22 mouse cellular contexts compared by ENCODE assay signal in the genomic region with DNA sequence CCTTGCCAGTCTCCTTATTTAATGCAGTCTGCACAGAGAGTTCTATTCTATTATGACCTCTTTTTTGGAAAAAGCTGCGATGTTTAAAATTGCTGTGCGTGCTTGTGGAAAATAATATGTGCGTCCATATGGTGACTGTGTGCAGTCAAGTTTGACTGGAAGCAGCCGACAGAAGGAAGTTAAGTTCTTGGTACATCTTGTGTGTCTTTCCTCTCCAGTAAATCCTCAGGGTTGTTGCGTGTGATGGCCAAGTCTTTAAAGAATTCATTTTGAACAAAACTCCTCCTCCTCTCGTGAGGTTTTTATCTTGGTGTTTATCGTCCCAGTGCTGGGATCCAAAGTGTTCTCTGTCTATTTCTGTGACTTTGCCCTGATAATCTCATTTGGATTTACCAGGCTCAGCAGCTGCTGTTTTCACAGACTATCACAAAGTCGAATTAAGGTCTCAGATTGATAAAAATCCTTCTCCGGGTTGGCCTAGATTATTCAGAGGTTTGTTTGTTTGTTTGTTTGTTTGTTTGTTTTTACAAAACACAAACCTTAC. TPM values are rescaled to one million over a fixed set of nuclear protein-coding genes. Genes with fewer than 3 reads are reported as not detected.
A peak's percentile ranks its signal among the peaks of the same experiment; 100 is the strongest.
DNase-seq lines count a peak whose midpoint lies in the region; ATAC-seq and TF ChIP-seq lines count a peak whose summit lies in the region.
"Had no signal": no experiment of that assay in that cellular context is flagged by ENCODE, and none has a peak within 500 bp of the region (broad histone marks: within the 10 kb centered on the region; RNA-seq: fewer than 3 reads in every experiment).

No protein-coding gene starts in this region.

- no peak overlapping the region for H3K4me3 ChIP-seq in forebrain, postnatal 0 days (ENCODE audit: low read depth, low read length)
- no peak overlapping the region for H3K4me3 ChIP-seq in forebrain, embryonic 10.5 days
- H3K4me3 ChIP-seq in layer of hippocampus, adult 2 months = no peak overlapping the region
- H3K4me3 ChIP-seq in MEL (ENCODE audit: control insufficient read depth in 1 of 2, insufficient read depth in 1 of 2, low read depth in 2 of 2, low read length in 2 of 2) = no peak overlapping the region
- H3K4me3 ChIP-seq: embryonic facial prominence, embryonic 10.5 days; heart, embryonic 13.5 days had no signal

- TF ChIP-seq CTCF in forebrain, postnatal 0 days (IDR thresholded peaks at IDR 0.05; ENCODE audit: low read depth) = no peak
- TF ChIP-seq CTCF in layer of hippocampus, adult 2 months (conservative IDR thresholded peaks at IDR 0.05) = no peak
- no peak for TF ChIP-seq CTCF in MEL (IDR thresholded peaks at IDR 0.05 in 2 of 3, conservative IDR thresholded peaks at IDR 0.05 in 1 of 3; ENCODE audit: control insufficient read depth in 1 of 3, insufficient read depth in 1 of 3, low read depth in 2 of 3, low read length in 3 of 3, poor library complexity in 1 of 3, severe bottlenecking in 1 of 3)

- no peaks in the 10 kb centered on the region for H3K27me3 ChIP-seq in forebrain, postnatal 0 days (ENCODE audit: insufficient read depth, low read length)
- no peaks in the 10 kb centered on the region for H3K27me3 ChIP-seq in forebrain, embryonic 10.5 days (ENCODE audit: poor library complexity, severe bottlenecking)
- no peaks in the 10 kb centered on the region for H3K27me3 ChIP-seq in MEL (ENCODE audit: control insufficient read depth in 1 of 2, insufficient read depth in 2 of 2, low read length in 2 of 2)
- H3K27me3 ChIP-seq: heart, embryonic 13.5 days; Patski had no signal

- no peak overlapping the region for H3K9ac ChIP-seq in forebrain, postnatal 0 days
- H3K9ac ChIP-seq in MEL (ENCODE audit: control insufficient read depth, low read depth, low read length, poor library complexity, severe bottlenecking) = no peak overlapping the region
- H3K9ac ChIP-seq: heart, embryonic 13.5 days had no signal

- H3K27ac ChIP-seq in forebrain, postnatal 0 days (ENCODE audit: low read depth, low read length) = no peak overlapping the region
- no peak overlapping the region for H3K27ac ChIP-seq in forebrain, embryonic 10.5 days
- peak overlapping the region; percentile 80 for H3K27ac ChIP-seq in layer of hippocampus, adult 2 months
- H3K27ac ChIP-seq in MEL (ENCODE audit: control insufficient read depth, low read depth, low read length) = no peak overlapping the region
- H3K27ac ChIP-seq: embryonic facial prominence, embryonic 10.5 days; heart, embryonic 13.5 days; hindbrain, postnatal 0 days had no signal

- H3K79me2 ChIP-seq in MEL (ENCODE audit: control insufficient read depth, insufficient read depth, low read length, poor library complexity) = peaks cover 8% of the 10 kb centered on the region; the same call in 1 of the 2 replicates

- TF ChIP-seq POLR2A in MEL (IDR thresholded peaks at IDR 0.05; ENCODE audit: control insufficient read depth in 1 of 2, insufficient read depth in 1 of 2, low read depth in 1 of 2, low read length in 2 of 2, poor library complexity in 1 of 2) = no peak

- DNase-seq in forebrain, postnatal 0 days = peak; percentile 26
- no peak for DNase-seq in forebrain, embryonic 10.5 days (ENCODE audit: extremely low spot score, low spot score)
- DNase-seq in layer of hippocampus, adult 2 months (ENCODE audit: low spot score in 2 of 2) = peak; percentile 23 to 29
- no peak for DNase-seq in layer of hippocampus, postnatal 36 days
- DNase-seq in MEL (ENCODE audit: low read depth, low spot score) = no peak
- DNase-seq in retina, postnatal 1 day = peak; percentile 42
- no peak for DNase-seq in urinary bladder, adult 2 months (ENCODE audit: low spot score)
- DNase-seq in urinary bladder, postnatal 14 days (ENCODE audit: low spot score) = no peak
- DNase-seq: adrenal gland, postnatal 14 days; B cell, adult 2 months; cerebellum, adult 2 months; cerebellum, postnatal 10 days; gastrocnemius, postnatal 14 days; heart, postnatal 36 days had no signal

- no peaks in the 10 kb centered on the region for H3K9me3 ChIP-seq in forebrain, postnatal 0 days (ENCODE audit: low read length)
- no peaks in the 10 kb centered on the region for H3K9me3 ChIP-seq in forebrain, embryonic 10.5 days
- no peaks in the 10 kb centered on the region for H3K9me3 ChIP-seq in MEL (replicated peaks; ENCODE audit: insufficient read depth, low read length)
- H3K9me3 ChIP-seq: embryonic facial prominence, embryonic 10.5 days; G1E; heart, embryonic 13.5 days had no signal

- no peak for ATAC-seq in forebrain, postnatal 0 days
- ATAC-seq: activated CD4-positive, CD25-positive, alpha-beta regulatory T cell, adult 4 months; CD4-positive, CD25-positive, alpha-beta regulatory T cell, adult 4 months; forebrain, embryonic 14.5 days; hindbrain, postnatal 0 days; Patski had no signal

- no peaks in the 10 kb centered on the region for H3K36me3 ChIP-seq in forebrain, postnatal 0 days (ENCODE audit: insufficient read depth)
- H3K36me3 ChIP-seq in forebrain, embryonic 10.5 days (replicated peaks) = no peaks in the 10 kb centered on the region
- H3K36me3 ChIP-seq in MEL (ENCODE audit: control insufficient read depth in 1 of 2, insufficient read depth in 2 of 2, low read length in 2 of 2) = peaks cover 0 to 38% of the 10 kb centered on the region in 2 experiments; a peak in 2 of 4 replicates
- H3K36me3 ChIP-seq: embryonic facial prominence, embryonic 10.5 days; heart, embryonic 13.5 days had no signal

- no peak for TF ChIP-seq RAD21 in MEL (IDR thresholded peaks at IDR 0.05; ENCODE audit: low read depth, low read length)

- WGBS in forebrain, postnatal 0 days = 61% methylated on average over 9 of the region's 9 CpGs
- WGBS in forebrain, embryonic 10.5 days = 93% methylated on average over 9 of the region's 9 CpGs

- no peak overlapping the region for H3K4me2 ChIP-seq in forebrain, postnatal 0 days (ENCODE audit: low read depth)
- H3K4me2 ChIP-seq: heart, embryonic 13.5 days had no signal

- H3K4me1 ChIP-seq in forebrain, postnatal 0 days (ENCODE audit: insufficient read depth) = no peaks in the 10 kb centered on the region
- H3K4me1 ChIP-seq in forebrain, embryonic 10.5 days = no peaks in the 10 kb centered on the region
- peaks cover 8 to 38% of the 10 kb centered on the region in 2 experiments for H3K4me1 ChIP-seq in MEL (ENCODE audit: control insufficient read depth in 1 of 2, insufficient read depth in 2 of 2, low read length in 2 of 2)

- TF ChIP-seq EP300 in MEL (IDR thresholded peaks at IDR 0.05; ENCODE audit: low read depth in 1 of 2, low read length in 2 of 2) = no peak

TF ChIP-seq in MEL, 35 proteins besides CTCF, POLR2A, EP300 and RAD21:
- TF ChIP-seq MEF2A (IDR thresholded peaks at IDR 0.05; ENCODE audit: extremely low read depth, insufficient replicate concordance, low read depth, low read length, poor library complexity, severe bottlenecking) (no peak), BHLHE40 (IDR thresholded peaks at IDR 0.05; ENCODE audit: borderline replicate concordance, low read depth, low read length) (peak; percentile 73; the same call in 1 of the 2 replicates), TCF12 (IDR thresholded peaks at IDR 0.05; ENCODE audit: low read depth, low read length) (0 out of 2 replicates have a peak, but pooled peaks have one; percentile 17), GATA1 (IDR thresholded peaks at IDR 0.05; ENCODE audit: low read depth, low read length) (0 out of 2 replicates have a peak, but pooled peaks have one; percentile 27), CHD2 (IDR thresholded peaks at IDR 0.05; ENCODE audit: low read length) (no peak), RCOR1 (IDR thresholded peaks at IDR 0.05; ENCODE audit: low read depth, low read length) (peak; percentile 62), ZKSCAN1 (IDR thresholded peaks at IDR 0.05; ENCODE audit: low read depth, low read length) (no peak), ETS1 (IDR thresholded peaks at IDR 0.05; ENCODE audit: low read depth, low read length) (peak; percentile 23; the same call in 1 of the 2 replicates), SIN3A (IDR thresholded peaks at IDR 0.05; ENCODE audit: low read length) (no peak), ZC3H11A (IDR thresholded peaks at IDR 0.05; ENCODE audit: low read depth, low read length) (no peak), MAZ (IDR thresholded peaks at IDR 0.05; ENCODE audit: low read depth, low read length) (no peak)

RNA-seq across cellular contexts. Expression of gene Lrrc8b, which starts 25.5 kb away (rescaled TPM):
- 57.3 and 64.0 TPM in 2 replicates for total RNA-seq in forebrain, postnatal 0 days (2014; rRNA removed)
- 16.5 and 20.8 TPM in 2 replicates for polyA plus RNA-seq in forebrain, postnatal 0 days (2015; fragmentation: Nextera tagmentation; extraction: Ambion mirVana)
- polyA plus RNA-seq in forebrain, embryonic 10.5 days (2016; fragmentation: Nextera tagmentation; extraction: Ambion mirVana) = 7.7 and 8.1 TPM in 2 replicates
- total RNA-seq in layer of hippocampus, adult 2 months (2021) = 10 to 100 TPM; 61.6 TPM
- 10 to 100 TPM; 60.6 to 64.4 TPM for total RNA-seq in layer of hippocampus, postnatal 36 days (2021)
- total RNA-seq in MEL (2012; rRNA removed) = 6.9 and 7.4 TPM in 2 replicates
- polyA plus RNA-seq in MEL (2012; ENCODE audit: insufficient read depth in 1 of 2, insufficient read length in 2 of 2, low read depth in 1 of 2, low replicate concordance in 2 of 2, missing spikeins in 1 of 2) = 10 to 100 TPM in 1 of 2 experiments, not detected in 1; 14.0 TPM
- 2.8 and 3.1 TPM in 2 replicates for polyA plus RNA-seq in urinary bladder, adult 2 months (2012; rRNA removed)

Comparison
In these comparisons a context has a peak if more than half of its experiments do, and no peak if none do; other contexts are left out.
1. DNase-seq: peak in forebrain, postnatal 0 days (single experiment), layer of hippocampus, adult 2 months (2 of 2) and retina, postnatal 1 day (single experiment); none in forebrain, embryonic 10.5 days (single experiment), layer of hippocampus, postnatal 36 days (0 of 2), MEL (single experiment), urinary bladder, adult 2 months (single experiment) and urinary bladder, postnatal 14 days (single experiment).